Mouse (Mus musculus): ENCODE data around the gene Cdk18. TPM values are rescaled to one million over a fixed set of nuclear protein-coding genes. Genes with fewer than 3 reads are reported as not detected.

Gene Cdk18
- total and polyA plus RNA-seq, 3 experiments = 0.32 to 2.5 (median 1.1) TPM

- in situ Hi-C loops (cut with MboI; ENCODE audit: low pct_ligation_motif_present, low pct_unique_long_range_greater_than_20kb, low sequenced_read_pairs) (no loop called here), dilution Hi-C loops (cut with MboI; ENCODE audit: extremely low pct_ligation_motif_present, extremely low pct_unique_long_range_greater_than_20kb, low sequenced_read_pairs) (no loop called here)
- no peak overlapping the region for H3K9ac ChIP-seq (ENCODE audit: insufficient read depth, low read depth)
- no peaks in the 10 kb centered on the region for H3K36me3 ChIP-seq (replicated peaks in 1 of 2; ENCODE audit: control insufficient read depth in 1 of 2, insufficient read depth in 1 of 2, low read length in 1 of 2)
- H3K27me3 ChIP-seq (replicated peaks) = peaks cover 6% of the 10 kb centered on the region
- DNase-seq (ENCODE audit: extremely low read depth) = no peak
- H3K4me3 ChIP-seq (replicated peaks in 1 of 3; ENCODE audit: low read depth in 2 of 3, low read length in 2 of 3, poor library complexity in 1 of 3) = no peak overlapping the region
- H3K27ac ChIP-seq (ENCODE audit: insufficient read depth, low read depth) = no peak overlapping the region
- TF ChIP-seq JUND (conservative IDR thresholded peaks at IDR 0.05; ENCODE audit: low read depth, low read length) (no peak), MAFK (IDR thresholded peaks at IDR 0.05; ENCODE audit: insufficient replicate concordance, low read length) (no peak), SIN3A (IDR thresholded peaks at IDR 0.05; ENCODE audit: low read length) (no peak), MYC (IDR thresholded peaks at IDR 0.05; ENCODE audit: low read depth, low read length) (no peak), EP300 (IDR thresholded peaks at IDR 0.05; ENCODE audit: low read length) (no peak), POLR2A (IDR thresholded peaks at IDR 0.05; ENCODE audit: low read depth, low read length) (no peak), USF2 (conservative IDR thresholded peaks at IDR 0.05; ENCODE audit: low read depth, low read length) (no peak), TBP (conservative IDR thresholded peaks at IDR 0.05; ENCODE audit: low read depth, low read length) (no peak), BHLHE40 (IDR thresholded peaks at IDR 0.05; ENCODE audit: low read depth, low read length) (no peak), POLR2AphosphoS2 (IDR thresholded peaks at IDR 0.05; ENCODE audit: low read depth, low read length) (no peak), USF1 (IDR thresholded peaks at IDR 0.05; ENCODE audit: low read depth, low read length) (no peak), MXI1 (IDR thresholded peaks at IDR 0.05; ENCODE audit: low read depth, low read length) (no peak), KAT2A (IDR thresholded peaks at IDR 0.05; ENCODE audit: insufficient replicate concordance, low read length) (no peak)
- H3K79me2 ChIP-seq (replicated peaks; ENCODE audit: control insufficient read depth, extremely low read depth, insufficient read depth, poor library complexity, severe bottlenecking) = no peaks in the 10 kb centered on the region
- H3K4me1 ChIP-seq (ENCODE audit: control insufficient read depth in 1 of 2, insufficient read depth in 2 of 2) = peaks cover 0 to 7% of the 10 kb centered on the region in 2 experiments; a peak in 2 of 4 replicates
- H3K4me2 ChIP-seq (ENCODE audit: insufficient read depth, low read depth, poor library complexity, severe bottlenecking) = no peak overlapping the region
- peaks cover 10% of the 10 kb centered on the region for H3K9me3 ChIP-seq (replicated peaks; ENCODE audit: low read length)
Observed at GRCm38 (mm10) chr1:132078413-132078812, 61.1 kb downstream of the Cdk18 start.

GRCm38 (mm10) chr1:132075576-132075975 is 63.9 kb downstream of the Cdk18 start:
- DNase-seq (ENCODE audit: extremely low read depth) = no peak
- Histone ChIP-seq H3K4me1 (ENCODE audit: control insufficient read depth in 1 of 2, insufficient read depth in 2 of 2) (peaks cover 0 to 3% of the 10 kb centered on the region in 2 experiments; a peak in 2 of 4 replicates), H3K9me3 (replicated peaks; ENCODE audit: low read length) (peaks cover 4% of the 10 kb centered on the region), H3K4me3 (replicated peaks in 1 of 3; ENCODE audit: low read depth in 2 of 3, low read length in 2 of 3, poor library complexity in 1 of 3) (no peak overlapping the region), H3K27me3 (replicated peaks) (peaks cover 8% of the 10 kb centered on the region), H3K4me2 (ENCODE audit: insufficient read depth, low read depth, poor library complexity, severe bottlenecking) (no peak overlapping the region), H3K79me2 (replicated peaks; ENCODE audit: control insufficient read depth, extremely low read depth, insufficient read depth, poor library complexity, severe bottlenecking) (no peaks in the 10 kb centered on the region), H3K27ac (ENCODE audit: insufficient read depth, low read depth) (no peak overlapping the region), H3K36me3 (replicated peaks in 1 of 2; ENCODE audit: control insufficient read depth in 1 of 2, insufficient read depth in 1 of 2, low read length in 1 of 2) (no peaks in the 10 kb centered on the region), H3K9ac (ENCODE audit: insufficient read depth, low read depth) (no peak overlapping the region)
- TF ChIP-seq RAD21 (IDR thresholded peaks at IDR 0.05; ENCODE audit: low read depth, low read length) (no peak), MAZ (IDR thresholded peaks at IDR 0.05; ENCODE audit: low read depth, low read length) (no peak), BHLHE40 (IDR thresholded peaks at IDR 0.05; ENCODE audit: low read depth, low read length) (0 out of 2 replicates have a peak, but pooled peaks have one; percentile 18)
- in situ Hi-C loops (cut with MboI; ENCODE audit: low pct_ligation_motif_present, low pct_unique_long_range_greater_than_20kb, low sequenced_read_pairs) (no loop called here), dilution Hi-C loops (cut with MboI; ENCODE audit: extremely low pct_ligation_motif_present, extremely low pct_unique_long_range_greater_than_20kb, low sequenced_read_pairs) (no loop called here)

- peaks cover 51% of the 10 kb centered on the region for H3K27me3 ChIP-seq (replicated peaks)
- in situ Hi-C loops (cut with MboI; ENCODE audit: low pct_ligation_motif_present, low pct_unique_long_range_greater_than_20kb, low sequenced_read_pairs) = no loop called here
- no peak overlapping the region for H3K9ac ChIP-seq (ENCODE audit: insufficient read depth, low read depth)
- H3K4me3 ChIP-seq (replicated peaks in 1 of 3; ENCODE audit: low read depth in 2 of 3, low read length in 2 of 3, poor library complexity in 1 of 3) = no peak overlapping the region
- H3K79me2 ChIP-seq (replicated peaks; ENCODE audit: control insufficient read depth, extremely low read depth, insufficient read depth, poor library complexity, severe bottlenecking) = no peaks in the 10 kb centered on the region
- H3K9me3 ChIP-seq (replicated peaks; ENCODE audit: low read length) = no peaks in the 10 kb centered on the region
- no peak overlapping the region for H3K4me2 ChIP-seq (ENCODE audit: insufficient read depth, low read depth, poor library complexity, severe bottlenecking)
- H3K4me1 ChIP-seq (ENCODE audit: control insufficient read depth in 1 of 2, insufficient read depth in 2 of 2) = peaks cover 6 to 25% of the 10 kb centered on the region in 2 experiments
- DNase-seq (ENCODE audit: extremely low read depth) = no peak
- H3K27ac ChIP-seq (ENCODE audit: insufficient read depth, low read depth) = no peak overlapping the region
- H3K36me3 ChIP-seq (replicated peaks in 1 of 2; ENCODE audit: control insufficient read depth in 1 of 2, insufficient read depth in 1 of 2, low read length in 1 of 2) = no peaks in the 10 kb centered on the region
- dilution Hi-C loops (cut with MboI; ENCODE audit: extremely low pct_ligation_motif_present, extremely low pct_unique_long_range_greater_than_20kb, low sequenced_read_pairs) = no loop called here
- TF ChIP-seq ETS1 (conservative IDR thresholded peaks at IDR 0.05; ENCODE audit: low read depth, low read length) (no peak), BHLHE40 (IDR thresholded peaks at IDR 0.05; ENCODE audit: low read depth, low read length) (no peak), SIN3A (IDR thresholded peaks at IDR 0.05; ENCODE audit: low read length) (no peak), HCFC1 (IDR thresholded peaks at IDR 0.05; ENCODE audit: low read depth, low read length) (no peak), PAX5 (IDR thresholded peaks at IDR 0.05; ENCODE audit: low read length) (no peak), RCOR1 (conservative IDR thresholded peaks at IDR 0.05; ENCODE audit: low read depth, low read length) (no peak), SMC3 (IDR thresholded peaks at IDR 0.05; ENCODE audit: low read depth, low read length) (no peak), EP300 (IDR thresholded peaks at IDR 0.05; ENCODE audit: low read length) (no peak), GABPA (IDR thresholded peaks at IDR 0.05; ENCODE audit: insufficient replicate concordance, low read depth, low read length) (no peak), TBP (conservative IDR thresholded peaks at IDR 0.05; ENCODE audit: low read depth, low read length) (no peak), ZMIZ1 (IDR thresholded peaks at IDR 0.05; ENCODE audit: low read depth, low read length) (no peak), POLR2A (IDR thresholded peaks at IDR 0.05; ENCODE audit: low read depth, low read length) (no peak), CTCF (conservative IDR thresholded peaks at IDR 0.05 in 1 of 2, IDR thresholded peaks at IDR 0.05 in 1 of 2; ENCODE audit: low read depth in 2 of 2, low read length in 2 of 2) (no peak), USF2 (conservative IDR thresholded peaks at IDR 0.05; ENCODE audit: low read depth, low read length) (no peak), TCF12 (IDR thresholded peaks at IDR 0.05; ENCODE audit: low read depth, low read length) (no peak), MAX (IDR thresholded peaks at IDR 0.05; ENCODE audit: low read length) (no peak), E2F4 (IDR thresholded peaks at IDR 0.05; ENCODE audit: insufficient replicate concordance, low read depth, low read length) (no peak), KAT2A (IDR thresholded peaks at IDR 0.05; ENCODE audit: insufficient replicate concordance, low read length) (no peak)
Observed at GRCm38 (mm10) chr1:132070659-132071058, 68.8 kb downstream of the Cdk18 start.

Data from CH12.LX (cell line).